Mouse (Mus musculus) forebrain, postnatal 0 days (tissue): ENCODE data around the gene Snap23. TPM values are rescaled to one million over a fixed set of nuclear protein-coding genes. Genes with fewer than 3 reads are reported as not detected.
A peak's percentile ranks its signal among the peaks of the same experiment; 100 is the strongest.

ENCODE experiments used
- ATAC-seq: fragments of 200-750 bp; cut with Nextera tagmentation; 2 replicates; pipeline ENCODE4 v1.8.0; 2017; ENCODE audit warnings: mild to moderate bottlenecking, moderate library complexity
- DNase-seq: peaks from one replicate; pipeline ENCODE4 v3.0.0-alpha.2; 2015
- H3K27ac ChIP-seq: fragments of 300-500 bp; sonication (generic); 2 replicates; pipeline ENCODE4 v1.5.1; 2014; ENCODE audit warnings: low read depth, mild to moderate bottlenecking, antibody characterized with exemption, low read length, moderate library complexity, mixed read lengths
- H3K27me3 ChIP-seq: fragments of 300-500 bp; sonication (generic); 2 replicates; pipeline ENCODE4 v1.6.1; 2014; ENCODE audit warnings: mild to moderate bottlenecking, low read length, mixed read lengths; ENCODE audit not compliant: insufficient read depth
- H3K36me3 ChIP-seq: fragments of 300-500 bp; sonication (generic); 2 replicates; pipeline ENCODE4 v1.6.1; 2014; ENCODE audit warnings: mild to moderate bottlenecking, moderate library complexity; ENCODE audit not compliant: insufficient read depth
- H3K4me1 ChIP-seq: fragments of 300-500 bp; sonication (generic); 2 replicates; pipeline ENCODE4 v1.6.1; 2014; ENCODE audit warnings: antibody characterized with exemption; ENCODE audit not compliant: insufficient read depth
- H3K4me2 ChIP-seq: fragments of 300-500 bp; sonication (generic); 2 replicates; pipeline ENCODE4 v1.6.1; 2014; ENCODE audit warnings: low read depth, mild to moderate bottlenecking, moderate library complexity
- H3K4me3 ChIP-seq: fragments of 300-500 bp; sonication (generic); 2 replicates; pipeline ENCODE4 v1.5.1; 2014; ENCODE audit warnings: low read depth, low read length, mixed read lengths
- H3K9ac ChIP-seq: fragments of 300-500 bp; sonication (generic); 2 replicates; pipeline ENCODE4 v1.6.1; 2014; ENCODE audit warnings: mild to moderate bottlenecking
- H3K9me3 ChIP-seq: fragments of 300-500 bp; sonication (generic); 2 replicates; pipeline ENCODE4 v1.6.1; 2016; ENCODE audit warnings: low read length
- CTCF ChIP-seq: sonication (generic); IDR thresholded peaks from 2 replicates; pipeline ENCODE4 v1.5.1; 2016; ENCODE audit warnings: antibody characterized with exemption, control low read depth, low read depth
- whole genome bisulfite sequencing: fragments of 180-500 bp; shearing (Covaris S2); extraction: QIAGEN DNeasy Blood & Tissue Kit; methylation state at CpG from one replicate; pipeline ENCODE4 v1.1.7; 2014; 5-methylcytosine and 5-hydroxymethylcytosine counted together
- polyA plus RNA-seq: library from polyadenylated mRNA; unstranded; fragments of >200 nt; fragmentation: Nextera tagmentation; extraction: Ambion mirVana; gene quantifications from 2 replicates; pipeline ENCODE4 v1.2.1, GENCODE M21; 2015
- total RNA-seq: library from RNA; depleted of rRNA; stranded (reverse); fragments of >200 nt; gene quantifications from 2 replicates; pipeline ENCODE4 v1.2.3, GENCODE M21; 2014; rRNA removed

The Snap23 gene
- total and polyA plus RNA-seq, 2 experiments from 2014 or later, result 8.9 to 23.1 TPM

DNA sequence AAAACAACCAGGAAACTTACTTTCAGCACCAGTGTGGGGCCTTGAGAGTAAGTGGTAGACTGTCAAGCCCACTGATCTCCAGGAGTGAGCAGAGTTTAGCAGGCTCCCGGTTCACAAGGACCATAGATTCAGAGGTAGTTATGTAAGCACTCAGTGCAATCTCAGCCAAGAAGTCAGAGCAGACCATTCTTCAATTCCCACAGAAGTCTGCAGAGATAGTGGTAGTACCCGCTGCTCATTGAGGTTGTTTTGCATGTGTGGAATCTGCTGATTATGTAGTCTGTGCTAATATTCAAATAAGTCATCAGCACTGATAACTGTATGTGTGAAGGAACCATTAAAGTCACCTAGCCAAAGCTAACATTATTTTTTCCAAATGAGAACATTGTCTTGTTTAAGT is 63.2 kb downstream of the Snap23 start:
- Histone ChIP-seq H3K4me3 (no peak overlapping the region), H3K4me1 (peaks cover 6% of the 10 kb centered on the region; the same call in 1 of the 2 replicates), H3K36me3 (no peaks in the 10 kb centered on the region), H3K27ac (no peak overlapping the region), H3K9ac (no peak overlapping the region), H3K4me2 (no peak overlapping the region), H3K27me3 (no peaks in the 10 kb centered on the region), H3K9me3 (no peaks in the 10 kb centered on the region)
- ATAC-seq (no peak), DNase-seq (no peak)
- no peak for TF ChIP-seq CTCF
- WGBS, result 71% methylated on average over 2 of the region's 2 CpGs

DNA sequence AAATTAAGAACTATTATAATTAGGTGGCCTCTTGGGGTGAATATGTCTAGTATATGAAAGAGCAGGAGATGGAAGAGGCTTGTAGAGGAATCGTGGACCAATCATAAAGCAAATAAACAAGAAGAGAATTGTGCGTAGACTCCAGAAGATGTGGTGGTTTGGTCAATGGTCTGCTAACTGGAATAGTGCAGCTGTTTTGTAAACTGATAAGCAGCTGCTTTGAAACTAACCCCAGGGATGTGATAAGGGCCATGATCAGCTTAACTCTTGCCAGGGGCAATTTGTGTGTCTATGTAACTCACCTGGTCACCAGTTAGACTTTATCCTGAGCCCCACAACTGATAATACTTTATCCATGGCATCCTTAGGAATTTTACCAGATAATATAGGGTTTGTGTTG is 64.0 kb downstream of the Snap23 start:
- H3K27ac ChIP-seq, result no peak overlapping the region
- no peaks in the 10 kb centered on the region for H3K9me3 ChIP-seq
- no peak overlapping the region for H3K4me3 ChIP-seq
- DNase-seq (no peak), ATAC-seq (no peak)
- no peak for TF ChIP-seq CTCF
- no peaks in the 10 kb centered on the region for H3K36me3 ChIP-seq
- H3K27me3 ChIP-seq, result no peaks in the 10 kb centered on the region
- 83% methylated on average over 2 of the region's 2 CpGs for WGBS
- no peak overlapping the region for H3K9ac ChIP-seq
- peaks cover 6% of the 10 kb centered on the region; the same call in 1 of the 2 replicates for H3K4me1 ChIP-seq
- H3K4me2 ChIP-seq, result no peak overlapping the region

DNA sequence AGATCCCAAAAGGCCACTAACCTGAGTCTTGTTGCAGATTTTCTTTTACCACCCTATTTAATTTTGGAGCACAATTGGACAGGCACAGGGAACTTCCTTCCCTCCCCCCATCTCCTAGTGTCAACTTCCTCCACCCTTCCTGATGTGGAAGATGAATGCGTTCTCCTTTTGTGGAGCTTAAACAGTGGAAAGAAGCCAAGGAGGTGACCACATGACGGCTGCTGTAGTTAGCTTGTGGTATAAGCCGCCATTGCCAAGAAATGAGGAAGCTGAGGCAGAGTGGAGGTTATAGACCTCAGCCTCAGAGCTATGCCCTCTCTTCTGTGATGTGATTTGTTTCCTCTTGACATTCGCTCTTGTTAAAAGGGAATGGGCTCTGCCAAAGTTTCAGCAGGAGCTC is 64.5 kb downstream of the Snap23 start:
- WGBS, result 72% methylated on average over 4 of the region's 4 CpGs
- no peaks in the 10 kb centered on the region for H3K36me3 ChIP-seq
- no peak overlapping the region for H3K27ac ChIP-seq
- no peak overlapping the region for H3K9ac ChIP-seq
- no peak for TF ChIP-seq CTCF
- H3K4me1 ChIP-seq, result peaks cover 6% of the 10 kb centered on the region; the same call in 1 of the 2 replicates
- H3K27me3 ChIP-seq, result no peaks in the 10 kb centered on the region
- no peak for DNase-seq
- no peaks in the 10 kb centered on the region for H3K9me3 ChIP-seq
- ATAC-seq, result no peak
- H3K4me2 ChIP-seq, result no peak overlapping the region
- no peak overlapping the region for H3K4me3 ChIP-seq

DNA sequence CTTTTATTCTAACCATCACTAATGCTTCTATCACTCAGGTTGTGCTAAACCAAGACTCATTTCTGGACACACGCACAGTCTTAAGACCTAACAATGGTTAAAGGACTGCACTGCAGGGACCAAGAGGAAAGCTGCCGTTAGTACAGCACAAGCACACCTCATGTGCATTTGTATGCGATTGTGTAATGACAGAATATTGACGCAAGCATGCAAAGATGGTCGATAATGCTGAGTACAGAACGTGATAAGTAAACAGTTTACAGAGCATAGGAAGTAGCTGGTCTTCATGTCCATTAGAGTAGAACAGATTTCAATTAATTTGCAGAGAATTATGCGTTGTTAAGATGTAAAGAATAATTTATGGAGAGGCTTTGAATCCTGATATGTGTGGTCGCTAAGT is 73.4 kb downstream of the Snap23 start:
- no peak for TF ChIP-seq CTCF
- Histone ChIP-seq H3K27ac (no peak overlapping the region), H3K36me3 (no peaks in the 10 kb centered on the region), H3K4me1 (no peaks in the 10 kb centered on the region), H3K9ac (no peak overlapping the region), H3K4me2 (no peak overlapping the region), H3K4me3 (no peak overlapping the region), H3K9me3 (no peaks in the 10 kb centered on the region), H3K27me3 (no peaks in the 10 kb centered on the region)
- WGBS, result 87% methylated on average over 8 of the region's 8 CpGs
- ATAC-seq (no peak), DNase-seq (no peak)

DNA sequence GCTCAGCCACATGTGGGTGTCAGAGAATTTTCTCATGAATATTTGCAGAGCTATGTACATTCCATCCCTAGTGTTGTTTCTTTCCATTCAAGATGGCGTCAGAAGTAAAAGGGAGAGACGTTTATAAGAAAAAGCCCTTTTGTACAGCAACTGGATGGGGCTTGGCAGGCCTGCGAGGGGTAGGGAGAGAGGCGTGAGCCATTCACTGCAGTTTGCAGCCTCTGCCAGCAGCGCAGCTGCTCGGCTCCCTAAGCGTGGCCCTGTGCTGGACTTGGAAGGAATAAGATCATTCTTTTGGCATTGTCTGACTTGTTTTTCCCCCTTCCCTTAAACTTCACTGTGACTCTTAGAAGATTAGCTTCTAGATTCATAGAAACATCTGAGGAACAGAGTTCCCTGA is 76.4 kb downstream of the Snap23 start:
- 30% methylated on average over 7 of the region's 7 CpGs for WGBS
- Histone ChIP-seq H3K4me2 (no peak overlapping the region), H3K4me3 (no peak overlapping the region), H3K4me1 (no peaks in the 10 kb centered on the region), H3K36me3 (no peaks in the 10 kb centered on the region), H3K27me3 (no peaks in the 10 kb centered on the region), H3K9ac (no peak overlapping the region), H3K9me3 (no peaks in the 10 kb centered on the region), H3K27ac (no peak overlapping the region)
- ATAC-seq (peak; percentile 81), DNase-seq (peak; percentile 45)
- TF ChIP-seq CTCF, result no peak

DNA sequence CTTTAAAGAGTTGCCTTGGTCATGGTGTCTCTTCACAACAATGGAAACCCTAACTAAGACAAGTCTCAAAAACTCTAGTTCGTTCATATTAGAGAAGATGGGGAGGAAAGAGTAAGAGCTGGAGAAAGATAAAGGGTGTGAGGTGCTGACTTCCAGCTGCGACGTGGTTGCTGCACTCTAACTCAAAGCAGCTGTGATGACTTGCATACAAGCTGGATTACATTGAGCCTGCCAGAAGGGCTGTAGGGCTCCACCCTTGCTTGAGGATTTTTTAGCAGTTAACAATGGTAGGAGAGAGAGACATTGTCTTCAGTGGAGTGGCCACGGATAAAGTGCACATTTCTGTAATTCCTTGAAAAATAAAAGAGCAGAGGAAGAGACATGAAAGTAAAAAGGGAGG is 79.3 kb downstream of the Snap23 start:
- no peaks in the 10 kb centered on the region for H3K36me3 ChIP-seq
- H3K27ac ChIP-seq, result no peak overlapping the region
- no peak overlapping the region for H3K4me3 ChIP-seq
- H3K27me3 ChIP-seq, result no peaks in the 10 kb centered on the region
- H3K4me2 ChIP-seq, result no peak overlapping the region
- WGBS, result 64% methylated on average over 4 of the region's 4 CpGs
- TF ChIP-seq CTCF, result no peak
- DNase-seq (no peak), ATAC-seq (no peak)
- no peaks in the 10 kb centered on the region for H3K4me1 ChIP-seq
- no peaks in the 10 kb centered on the region for H3K9me3 ChIP-seq
- H3K9ac ChIP-seq, result no peak overlapping the region

Other genes with a start within 250 kb of the Snap23 start
- gene Vps39, start 214.5 kb upstream of the Snap23 start, total RNA-seq, result 51.5 and 75.0 TPM in 2 replicates
- 36.0 and 39.5 TPM in 2 replicates for gene Vps39, start 214.5 kb upstream of the Snap23 start, polyA plus RNA-seq
- gene Ganc, start 163.8 kb upstream of the Snap23 start, total RNA-seq, result 5.8 and 7.7 TPM in 2 replicates
- gene Ganc, start 163.8 kb upstream of the Snap23 start, polyA plus RNA-seq, result 5.2 and 6.9 TPM in 2 replicates
- 35.5 and 44.5 TPM in 2 replicates for gene Tmem87a, start 163.6 kb upstream of the Snap23 start, total RNA-seq
- 5.4 and 6.5 TPM in 2 replicates for gene Tmem87a, start 163.6 kb upstream of the Snap23 start, polyA plus RNA-seq
- gene Capn3, start 111.7 kb upstream of the Snap23 start, total RNA-seq, result 0.62 and 1.8 TPM in 2 replicates
- gene Capn3, start 111.7 kb upstream of the Snap23 start, polyA plus RNA-seq, result 0.82 and 1.7 TPM in 2 replicates
- gene Zfp106, start 3.8 kb upstream of the Snap23 start, total RNA-seq, result 59.6 and 70.5 TPM in 2 replicates
- 26.7 and 40.4 TPM in 2 replicates for gene Zfp106, start 3.8 kb upstream of the Snap23 start, polyA plus RNA-seq
- 30.6 and 33.8 TPM in 2 replicates for gene Haus2, start 41.7 kb downstream of the Snap23 start, total RNA-seq
- gene Haus2, start 41.7 kb downstream of the Snap23 start, polyA plus RNA-seq, result 20.5 and 36.8 TPM in 2 replicates
- gene Lrrc57, start 41.8 kb downstream of the Snap23 start, total RNA-seq, result 38.2 and 38.5 TPM in 2 replicates
- gene Lrrc57, start 41.8 kb downstream of the Snap23 start, polyA plus RNA-seq, result 23.2 and 26.1 TPM in 2 replicates
- 8.5 and 11.8 TPM in 2 replicates for gene Stard9, start 61.5 kb downstream of the Snap23 start, total RNA-seq
- 0.92 and 1.8 TPM in 2 replicates for gene Stard9, start 61.5 kb downstream of the Snap23 start, polyA plus RNA-seq